Mouse (Mus musculus) Patski (cell line): ENCODE measurements around the gene Kank1. TPM values are rescaled to one million over a fixed set of nuclear protein-coding genes. Genes with fewer than 3 reads are reported as not detected.

Source experiments
- ATAC-seq: fragments of 100-300 bp; one replicate; pipeline ENCODE4 v1.8.0; 2021
- CTCF ChIA-PET: fragments of 350-600 bp; sonication (Branson Sonifier 250); formaldehyde crosslinking; loops from one replicate; lab custom pipeline; 2022; ENCODE audit warnings: inconsistent platforms; lab: Charles Lee
- POLR2A ChIA-PET: fragments of 350-600 bp; sonication (Branson Sonifier 250); formaldehyde crosslinking; loops from one replicate; lab custom pipeline; 2022; ENCODE audit warnings: antibody characterized with exemption, inconsistent platforms; lab: Charles Lee
- DNase-seq: peaks from one replicate; pipeline ENCODE4 v3.0.0-alpha.2; 2011; ENCODE audit warnings: low read depth, low spot score
- H3K27me3 ChIP-seq: fragments of 371-371 bp; one replicate; pipeline ENCODE4 v1.5.1; 2021
- CTCF ChIP-seq: fragments of 100-300 bp; IDR thresholded peaks from one replicate; pipeline ENCODE4 v1.5.1; 2021
- in situ Hi-C: fragments of 300-500 bp; cut with MboI; formaldehyde crosslinking; loops from 3 replicates; pipeline ENCODE4 v1.11.1; 2018; ENCODE audit warnings: low pct_unique_long_range_greater_than_20kb, mixed read lengths
- polyA plus RNA-seq: library from polyadenylated mRNA; unstranded; gene quantifications from one replicate; pipeline ENCODE4 v1.2.3, GENCODE M21; 2021

Gene Kank1
- polyA plus RNA-seq, 1 experiment from 2014 or later = 60.9 TPM

- ATAC-seq = no peak
- no peak for TF ChIP-seq CTCF
- ChIA-PET POLR2A (no interaction called here), CTCF (no interaction called here)
- in situ Hi-C loops = no loop called here
- H3K27me3 ChIP-seq = no peaks in the 10 kb centered on the region
- DNase-seq = no peak
These were observed 41.0 kb downstream of the Kank1 start for GRCm38 (mm10) chr19:25277761-25278160.

GRCm38 (mm10) chr19:25279603-25280002, 42.8 kb downstream of the Kank1 start:
- DNase-seq = no peak

GRCm38 (mm10) chr19:25283665-25284064, 46.9 kb downstream of the Kank1 start:
- in situ Hi-C loops = no loop called here
- TF ChIP-seq CTCF = no peak
- no peaks in the 10 kb centered on the region for H3K27me3 ChIP-seq
- DNase-seq (no peak), ATAC-seq (no peak)
- ChIA-PET POLR2A (no interaction called here), CTCF (no interaction called here)

More at GRCm38 (mm10) chr19:25279603-25280002, 42.8 kb downstream of the Kank1 start:
- TF ChIP-seq CTCF = no peak
- no peak for ATAC-seq
- POLR2A ChIA-PET = no interaction called here
- no peaks in the 10 kb centered on the region for H3K27me3 ChIP-seq
- in situ Hi-C loops = no loop called here
- CTCF ChIA-PET = no interaction called here

- POLR2A ChIA-PET = no interaction called here
- H3K27me3 ChIP-seq = no peaks in the 10 kb centered on the region
- in situ Hi-C loops = no loop called here
- no peak for TF ChIP-seq CTCF
- ATAC-seq (peak; percentile 82), DNase-seq (peak; percentile 82)
- CTCF ChIA-PET = interaction anchor here (0.6 kb wide), 1 partner anchor 18 kb away, joined by 3 read pairs; no protein-coding TSS in a partner anchor
These were observed 49.2 kb downstream of the Kank1 start for GRCm38 (mm10) chr19:25285756-25286538.

DNA sequence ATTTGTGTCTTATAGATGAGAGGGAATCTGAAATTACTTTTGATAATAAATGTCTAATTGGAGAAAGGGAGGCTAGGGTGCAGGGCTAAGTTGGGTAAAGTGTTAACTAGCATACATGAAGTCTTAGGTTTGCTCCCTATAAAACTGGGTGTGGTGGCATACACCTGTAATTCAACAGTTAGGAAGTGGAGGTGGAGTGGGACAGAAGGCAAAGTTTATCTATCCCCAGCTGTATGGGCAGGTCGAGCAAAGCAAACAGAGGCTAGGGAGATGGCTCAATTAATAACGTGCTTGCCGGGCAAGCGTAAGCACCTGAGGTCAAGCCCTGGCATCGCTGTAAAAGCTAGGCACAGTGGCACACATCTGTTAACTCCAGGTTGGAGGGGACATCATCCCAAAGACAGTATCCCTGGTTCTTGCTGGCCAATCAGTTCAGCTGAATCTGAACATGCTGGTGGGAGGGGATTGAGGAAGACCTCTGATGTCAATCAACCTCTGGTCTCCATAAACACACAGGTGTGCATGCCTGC, 54.3 kb downstream of the Kank1 start:
- ATAC-seq = no peak
- POLR2A ChIA-PET = no interaction called here
- CTCF ChIA-PET = no interaction called here

GRCm38 (mm10) chr19:25295207-25295606, 58.4 kb downstream of the Kank1 start:
- no peak for ATAC-seq

More for the DNA sequence above, 54.3 kb downstream of the Kank1 start:
- TF ChIP-seq CTCF = no peak
- in situ Hi-C loops = no loop called here
- no peak for DNase-seq
- no peaks in the 10 kb centered on the region for H3K27me3 ChIP-seq

GRCm38 (mm10) chr19:25297269-25297668, 60.5 kb downstream of the Kank1 start:
- in situ Hi-C loops = no loop called here
- no peak for TF ChIP-seq CTCF
- ATAC-seq (no peak), DNase-seq (no peak)
- CTCF ChIA-PET = no interaction called here
- H3K27me3 ChIP-seq = no peaks in the 10 kb centered on the region
- POLR2A ChIA-PET = no interaction called here

More at GRCm38 (mm10) chr19:25295207-25295606, 58.4 kb downstream of the Kank1 start:
- CTCF ChIA-PET = no interaction called here
- in situ Hi-C loops = no loop called here
- POLR2A ChIA-PET = no interaction called here
- no peak for TF ChIP-seq CTCF
- H3K27me3 ChIP-seq = no peaks in the 10 kb centered on the region
- no peak for DNase-seq

DNA sequence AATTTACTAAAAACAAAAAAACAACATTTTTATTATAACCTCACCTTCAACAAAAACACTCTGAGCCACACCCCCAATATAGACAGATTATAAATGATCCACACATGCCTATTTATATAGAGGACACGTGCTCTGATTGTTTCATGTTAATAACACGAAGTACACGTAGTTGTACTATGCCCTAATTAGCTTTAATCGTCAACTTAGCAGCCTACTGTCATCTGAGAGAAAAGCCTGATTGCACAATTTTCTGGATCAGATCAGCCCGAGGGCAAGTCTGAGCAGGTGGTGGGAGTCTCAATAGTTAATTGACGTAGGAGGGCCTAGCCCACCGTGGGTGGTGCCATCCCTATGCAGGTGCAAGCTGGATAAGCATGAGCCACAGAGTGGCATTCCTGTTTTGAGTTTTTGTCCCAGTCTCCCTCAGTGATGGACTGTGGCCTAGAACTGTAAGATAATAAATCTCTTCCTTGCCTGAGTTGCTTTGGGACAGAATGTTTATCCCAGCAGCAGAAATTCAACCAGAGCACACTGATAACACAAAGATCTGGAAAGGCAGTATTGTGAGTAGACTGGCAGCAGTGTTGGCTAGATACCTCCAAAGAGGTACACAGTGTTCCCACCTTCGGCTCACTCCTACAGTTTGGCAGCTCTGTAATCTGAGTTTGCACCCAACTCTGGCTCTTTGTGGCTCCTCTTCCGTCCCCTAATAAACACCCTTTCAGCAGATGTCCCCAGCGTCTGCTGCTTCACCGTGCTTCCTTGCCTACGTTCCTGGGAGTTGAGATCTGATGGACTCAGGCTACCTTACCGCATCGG, 63.3 kb downstream of the Kank1 start:
- DNase-seq = no peak
- in situ Hi-C loops = no loop called here
- CTCF ChIA-PET = no interaction called here
- POLR2A ChIA-PET = no interaction called here
- no peak for TF ChIP-seq CTCF
- no peak for ATAC-seq
- H3K27me3 ChIP-seq = no peaks in the 10 kb centered on the region

DNA sequence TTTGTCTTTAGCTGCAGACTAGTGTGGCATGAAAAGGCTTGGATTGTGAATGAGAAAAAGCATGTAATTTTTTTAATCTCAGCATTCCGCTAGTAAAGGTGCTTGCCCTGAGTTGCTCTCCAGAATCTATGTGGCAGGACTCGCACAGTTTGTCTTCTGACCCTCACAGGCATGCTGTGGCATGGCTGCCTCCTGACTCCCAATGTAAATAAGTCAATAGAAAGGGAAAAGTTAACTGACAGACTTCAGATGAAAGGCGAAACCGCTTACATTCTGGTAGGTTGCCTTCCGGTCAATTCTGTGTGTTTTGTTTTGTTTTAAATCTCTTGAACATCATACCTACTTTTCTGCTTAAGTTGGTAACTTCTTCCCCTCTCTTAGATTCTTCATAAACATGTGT, 64.4 kb downstream of the Kank1 start:
- CTCF ChIA-PET = no interaction called here

GRCm38 (mm10) chr19:25306277-25306676, 69.5 kb downstream of the Kank1 start:
- POLR2A ChIA-PET = no interaction called here
- in situ Hi-C loops = no loop called here
- ATAC-seq (no peak), DNase-seq (no peak)
- peak; percentile 51 for TF ChIP-seq CTCF
- CTCF ChIA-PET = interaction anchor here (1.5 kb wide), 1 partner anchor 10 kb away, joined by 3 read pairs; no protein-coding TSS in a partner anchor
- no peaks in the 10 kb centered on the region for H3K27me3 ChIP-seq

More for the DNA sequence above, 64.4 kb downstream of the Kank1 start:
- no peak for DNase-seq
- POLR2A ChIA-PET = no interaction called here
- TF ChIP-seq CTCF = no peak
- ATAC-seq = no peak
- H3K27me3 ChIP-seq = no peaks in the 10 kb centered on the region
- in situ Hi-C loops = no loop called here

DNA sequence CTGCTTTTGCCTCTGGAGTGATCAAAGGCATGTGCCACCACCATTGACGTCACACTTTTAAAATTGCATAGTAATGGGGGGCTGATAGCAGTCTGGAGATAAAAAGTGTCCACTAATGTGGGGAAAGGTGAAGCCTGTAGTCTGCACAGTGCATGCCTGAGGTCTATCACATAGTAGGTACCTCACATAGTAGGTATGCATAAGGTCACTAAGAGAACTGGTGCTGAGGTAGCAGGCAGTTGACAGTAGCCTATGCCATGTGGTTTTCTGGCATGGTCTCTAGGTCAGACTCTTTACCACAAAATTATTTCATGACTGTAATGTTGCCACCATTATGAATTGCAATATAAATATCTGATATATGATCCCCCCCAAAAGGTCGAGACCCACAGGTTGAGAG, 71.4 kb downstream of the Kank1 start:
- no peaks in the 10 kb centered on the region for H3K27me3 ChIP-seq
- in situ Hi-C loops = no loop called here
- POLR2A ChIA-PET = interaction anchor here (0.6 kb wide), 1 partner anchor 28 kb away, joined by 3 read pairs; no protein-coding TSS in a partner anchor
- no peak for DNase-seq
- no peak for ATAC-seq
- CTCF ChIA-PET = interaction anchor here (1.4 kb wide), 1 partner anchor 10 kb away, joined by 3 read pairs; no protein-coding TSS in a partner anchor
- TF ChIP-seq CTCF = no peak
